Mouse (Mus musculus) midbrain, embryonic 12.5 days (tissue): Measurements from ENCODE around the gene Decr2. TPM values are rescaled to one million over a fixed set of nuclear protein-coding genes. Genes with fewer than 3 reads are reported as not detected.
"Not testable (repeated sequence)": the region's sequence is repeated elsewhere in the genome, so short reads cannot be mapped to it uniquely, and the experiment has no call there.

ENCODE experiments used
- ATAC-seq: fragments of 200-750 bp; cut with Nextera tagmentation; 2 replicates; pipeline ENCODE4 v1.8.0; 2017; ENCODE audit warnings: low read depth, moderate TSS enrichment, moderate library complexity; ENCODE audit not compliant: low FRiP score
- H3K27ac ChIP-seq: fragments of 300-500 bp; sonication (generic); replicated peaks from 2 replicates; pipeline ENCODE4 v1.5.1; 2016; ENCODE audit warnings: mild to moderate bottlenecking
- H3K27me3 ChIP-seq: fragments of 300-500 bp; sonication (generic); 2 replicates; pipeline ENCODE4 v1.6.1; 2016; ENCODE audit warnings: mild to moderate bottlenecking
- H3K36me3 ChIP-seq: fragments of 300-500 bp; sonication (generic); 2 replicates; pipeline ENCODE4 v1.6.1; 2016
- H3K4me1 ChIP-seq: fragments of 300-500 bp; sonication (generic); 2 replicates; pipeline ENCODE4 v1.6.1; 2016
- H3K4me2 ChIP-seq: fragments of 300-500 bp; sonication (generic); replicated peaks from 2 replicates; pipeline ENCODE4 v1.6.1; 2016; ENCODE audit warnings: mild to moderate bottlenecking, moderate library complexity
- H3K4me3 ChIP-seq: fragments of 300-500 bp; sonication (generic); 2 replicates; pipeline ENCODE4 v1.5.1; 2016; ENCODE audit warnings: mild to moderate bottlenecking
- H3K9ac ChIP-seq: fragments of 300-500 bp; sonication (generic); replicated peaks from 2 replicates; pipeline ENCODE4 v1.6.1; 2016; ENCODE audit warnings: mild to moderate bottlenecking, moderate library complexity
- H3K9me3 ChIP-seq: fragments of 300-500 bp; sonication (generic); 2 replicates; pipeline ENCODE4 v1.6.1; 2016; ENCODE audit warnings: mild to moderate bottlenecking
- WGBS: fragments of 180-500 bp; shearing (Covaris S2); methylation state at CpG from one replicate; pipeline ENCODE4 v1.1.7; 2016; 5-methylcytosine and 5-hydroxymethylcytosine counted together
- polyA plus RNA-seq: library from polyadenylated mRNA; unstranded; fragments of >200 nt; fragmentation: Nextera tagmentation; extraction: Ambion mirVana; gene quantifications from 2 replicates; pipeline ENCODE4 v1.2.1, GENCODE M21; 2016

The Decr2 gene
- polyA plus RNA-seq, 1 experiment from 2014 or later, result 27.7 TPM

DNA sequence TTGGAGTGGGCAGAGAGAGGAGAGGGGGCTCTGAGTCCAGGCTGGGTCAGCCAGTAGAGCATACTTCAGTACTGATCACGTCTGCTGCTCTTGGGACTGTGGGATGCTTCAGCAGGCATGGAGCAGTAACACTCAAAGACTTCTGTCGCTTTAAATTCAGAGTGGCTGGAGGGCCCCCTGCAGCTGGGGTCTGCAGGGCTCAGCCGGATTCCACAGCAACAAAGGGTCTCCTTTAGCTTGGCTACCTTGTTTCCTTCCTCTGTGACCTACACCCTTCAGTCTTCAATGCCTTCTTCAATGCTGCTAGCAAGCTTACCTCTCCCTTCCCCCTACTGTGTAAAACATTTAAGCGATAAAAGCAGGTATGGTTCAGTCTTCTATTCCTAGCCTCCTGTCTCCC is 20.9 kb upstream of the Decr2 start:
- Histone ChIP-seq H3K4me2 (no peak overlapping the region), H3K9me3 (no peaks in the 10 kb centered on the region), H3K27ac (no peak overlapping the region), H3K4me3 (no peak overlapping the region), H3K9ac (no peak overlapping the region), H3K36me3 (no peaks in the 10 kb centered on the region), H3K4me1 (peaks cover 21% of the 10 kb centered on the region), H3K27me3 (peaks cover 63% of the 10 kb centered on the region)
- WGBS, result 2% methylated on average over 4 of the region's 4 CpGs
- no peak for ATAC-seq

DNA sequence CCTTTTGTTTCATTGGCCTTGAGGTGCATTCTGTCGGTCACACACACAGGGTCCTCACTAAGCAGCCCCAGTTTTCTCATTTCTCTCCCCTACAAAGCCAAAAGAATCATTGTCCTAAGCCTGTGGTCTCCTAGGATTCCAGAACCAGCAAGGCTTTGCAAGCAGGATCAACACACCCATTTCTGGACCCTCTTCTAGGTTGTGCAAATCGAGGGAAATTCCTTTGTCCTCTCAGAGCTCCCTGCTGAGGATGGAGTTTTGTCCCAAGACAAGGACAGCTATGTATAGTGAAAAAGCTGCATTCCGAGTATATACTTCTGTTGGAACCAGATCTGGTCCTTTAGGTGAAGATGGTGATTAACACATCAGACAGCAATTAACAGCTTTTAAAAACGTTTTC is 20.0 kb upstream of the Decr2 start:
- no peak overlapping the region for H3K27ac ChIP-seq
- peaks cover 21% of the 10 kb centered on the region for H3K4me1 ChIP-seq
- peaks cover 54% of the 10 kb centered on the region for H3K27me3 ChIP-seq
- ATAC-seq, result no peak
- no peak overlapping the region for H3K9ac ChIP-seq
- no peak overlapping the region for H3K4me3 ChIP-seq
- WGBS, result 19% methylated on average over 4 of the region's 4 CpGs
- no peaks in the 10 kb centered on the region for H3K36me3 ChIP-seq
- H3K4me2 ChIP-seq, result no peak overlapping the region
- H3K9me3 ChIP-seq, result no peaks in the 10 kb centered on the region

DNA sequence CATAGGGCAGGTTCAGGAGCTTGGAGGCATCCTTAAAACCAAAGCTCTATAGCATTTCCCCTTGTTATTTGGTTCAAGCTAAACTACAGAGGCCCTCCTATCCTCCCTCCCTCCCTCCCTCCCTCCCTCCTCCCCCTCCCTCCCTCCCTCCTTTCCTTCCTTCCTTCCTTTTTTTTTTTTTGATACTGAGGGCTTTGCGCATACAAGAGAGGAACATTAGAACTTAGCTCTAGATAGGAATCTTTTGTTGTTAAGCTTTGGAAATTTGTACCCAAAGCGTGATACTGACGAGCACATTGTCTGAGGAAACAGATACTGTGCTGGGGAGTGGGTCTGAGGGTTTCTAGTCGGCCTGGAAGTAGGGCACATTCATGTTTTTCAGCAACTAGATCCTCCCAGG is 15.5 kb upstream of the Decr2 start:
- no peaks in the 10 kb centered on the region for H3K36me3 ChIP-seq
- H3K4me2 ChIP-seq, result no peak overlapping the region
- no peak overlapping the region for H3K4me3 ChIP-seq
- H3K9ac ChIP-seq, result no peak overlapping the region
- no peaks in the 10 kb centered on the region for H3K9me3 ChIP-seq
- WGBS, result 77% methylated on average over 4 of the region's 4 CpGs
- H3K4me1 ChIP-seq, result peaks cover 1% of the 10 kb centered on the region
- peaks cover 9% of the 10 kb centered on the region for H3K27me3 ChIP-seq
- no peak for ATAC-seq
- no peak overlapping the region for H3K27ac ChIP-seq

DNA sequence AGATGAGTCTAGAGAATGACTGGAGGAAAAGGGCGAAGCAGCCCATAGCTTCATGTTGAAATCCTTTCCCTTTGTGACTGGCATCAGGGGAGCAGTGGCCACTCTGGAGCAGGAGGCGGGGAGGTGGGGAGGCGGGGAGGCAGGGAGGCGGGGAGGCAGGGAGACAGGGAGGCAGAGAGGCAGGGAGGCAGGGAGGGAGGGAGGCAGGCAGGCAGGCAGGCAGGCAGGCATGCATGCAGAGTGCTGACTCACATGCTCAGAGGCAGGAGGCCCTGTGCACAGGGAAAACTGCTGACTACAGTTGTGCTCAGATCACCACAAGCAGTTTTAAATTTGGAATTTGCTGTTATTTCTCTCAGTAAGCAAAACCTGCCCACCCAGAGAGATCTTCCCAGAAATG is 11.3 kb upstream of the Decr2 start:
- no peak overlapping the region for H3K27ac ChIP-seq
- no peaks in the 10 kb centered on the region for H3K4me1 ChIP-seq
- no peak overlapping the region for H3K4me2 ChIP-seq
- no peak for ATAC-seq
- H3K27me3 ChIP-seq, result no peaks in the 10 kb centered on the region
- no peaks in the 10 kb centered on the region for H3K9me3 ChIP-seq
- 63% methylated on average over 3 of the region's 4 CpGs for WGBS
- H3K36me3 ChIP-seq, result no peaks in the 10 kb centered on the region
- H3K4me3 ChIP-seq, result no peak overlapping the region
- no peak overlapping the region for H3K9ac ChIP-seq

DNA sequence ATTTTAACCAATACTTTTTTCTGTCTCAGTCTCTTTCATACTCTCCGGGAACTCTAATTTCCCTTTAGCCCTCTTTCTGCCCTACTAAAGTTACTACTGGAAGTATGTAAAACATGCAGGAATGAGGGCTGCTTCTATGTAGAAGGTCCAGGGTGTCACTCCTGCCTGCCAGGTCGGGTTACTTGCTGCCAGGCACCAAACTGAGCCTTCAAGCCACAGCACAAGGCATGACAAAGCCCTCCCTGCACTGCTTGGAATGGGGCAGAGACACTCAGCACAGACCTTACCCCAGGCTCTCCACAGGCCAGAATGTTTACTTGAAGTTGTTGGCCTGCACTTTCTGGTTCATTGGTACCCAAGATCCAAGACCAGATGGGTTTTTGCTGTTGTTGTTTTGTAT is 10.0 kb upstream of the Decr2 start:
- 30% methylated on average over 2 of the region's 2 CpGs for WGBS
- H3K36me3 ChIP-seq, result no peaks in the 10 kb centered on the region
- H3K4me3 ChIP-seq, result no peak overlapping the region
- H3K4me2 ChIP-seq, result no peak overlapping the region
- H3K4me1 ChIP-seq, result peaks cover 3% of the 10 kb centered on the region; the same call in 1 of the 2 replicates
- no peaks in the 10 kb centered on the region for H3K27me3 ChIP-seq
- no peaks in the 10 kb centered on the region for H3K9me3 ChIP-seq
- no peak overlapping the region for H3K9ac ChIP-seq
- no peak for ATAC-seq
- no peak overlapping the region for H3K27ac ChIP-seq

DNA sequence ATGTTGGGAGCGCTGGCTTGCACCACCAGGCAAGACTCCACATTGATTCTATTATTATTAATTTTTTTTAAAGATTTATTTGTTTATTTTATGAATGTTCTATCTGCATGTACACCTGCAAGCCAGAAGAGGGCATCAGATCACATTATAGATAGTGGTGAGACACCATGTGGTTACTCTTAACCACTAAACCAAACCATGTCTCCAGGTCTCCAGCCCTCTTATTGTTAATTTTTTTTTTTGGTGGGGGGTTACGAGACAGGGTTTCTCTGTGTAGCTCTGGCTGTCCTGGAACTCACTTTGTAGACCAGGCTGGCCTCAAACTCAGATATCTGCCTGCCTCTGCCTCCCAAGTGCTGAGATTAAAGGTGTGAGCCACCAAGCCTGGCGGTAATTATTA is 9.2 kb upstream of the Decr2 start:
- WGBS, result 62% methylated on average over 3 of the region's 3 CpGs
- not testable (repeated sequence) for ATAC-seq, H3K27me3 ChIP-seq

DNA sequence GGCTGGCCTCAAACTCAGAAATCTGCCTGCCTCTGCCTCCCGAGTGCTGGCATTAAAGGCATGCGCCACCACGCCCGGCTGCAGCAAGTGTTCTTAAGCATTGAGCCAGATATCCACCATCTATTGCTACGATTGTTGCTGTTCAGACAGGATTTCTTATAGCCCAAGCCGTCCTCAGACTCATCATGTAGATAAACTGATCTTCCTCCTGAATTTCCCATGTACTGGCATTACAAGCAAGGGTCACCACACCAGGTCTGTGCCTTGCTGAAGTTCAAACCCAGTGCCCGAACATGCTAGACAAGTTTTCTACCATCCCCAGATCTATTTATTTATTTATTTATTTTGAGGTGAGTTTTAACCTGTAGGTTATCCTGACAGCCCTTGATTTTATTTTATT is 8.3 kb upstream of the Decr2 start:
- 92% methylated on average over 7 of the region's 7 CpGs for WGBS
- no peaks in the 10 kb centered on the region for H3K27me3 ChIP-seq

More for the DNA sequence above, 9.2 kb upstream of the Decr2 start:
- not testable (repeated sequence) for H3K36me3 ChIP-seq, H3K4me2 ChIP-seq, H3K9me3 ChIP-seq, H3K27ac ChIP-seq, H3K9ac ChIP-seq, H3K4me3 ChIP-seq
- H3K4me1 ChIP-seq, result peaks cover 12% of the 10 kb centered on the region

DNA sequence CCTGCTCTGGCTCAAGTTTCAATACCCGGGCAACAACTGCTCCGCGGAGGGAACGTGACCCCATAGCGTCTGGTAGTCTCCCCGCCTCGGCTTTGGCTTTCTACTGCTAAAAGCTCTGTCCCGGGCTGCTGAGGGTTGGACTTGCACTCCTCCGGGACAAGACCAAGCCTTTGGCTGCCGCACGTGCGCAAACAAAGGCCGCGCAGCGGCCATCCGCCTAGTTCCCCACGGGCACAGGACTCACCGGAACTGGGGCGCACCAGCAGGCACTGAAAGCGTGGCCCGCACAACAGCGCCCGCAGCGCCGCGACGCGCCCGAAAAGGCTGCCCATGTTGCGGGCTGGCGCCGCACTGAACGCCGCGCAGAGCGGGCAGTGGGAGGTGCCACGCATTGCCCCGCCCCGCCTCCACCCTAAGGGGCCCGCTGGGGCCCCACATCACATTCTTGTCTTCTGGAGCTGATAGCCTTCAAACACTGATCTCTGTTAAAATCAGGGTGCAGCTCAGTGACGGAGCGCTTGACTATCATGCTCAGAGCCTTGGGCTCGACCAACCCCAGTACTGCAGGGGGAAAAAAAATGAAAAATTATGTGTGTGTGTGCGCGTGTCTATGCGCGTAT is 5.1 kb upstream of the Decr2 start, which contains the start of gene Nme4:
Nme4 (minus strand) TSS at position 482 of the 620 bp plus-strand sequence.
- H3K27me3 ChIP-seq, result no peaks in the 10 kb centered on the region
- H3K4me1 ChIP-seq, result peaks cover 14% of the 10 kb centered on the region
- peaks cover 14% of the 10 kb centered on the region for H3K36me3 ChIP-seq
- H3K9ac ChIP-seq, result peak within 1 kb of the TSS; percentile 78
- H3K4me3 ChIP-seq, result peak within 1 kb of the TSS; percentile 60
- H3K27ac ChIP-seq, result peak within 1 kb of the TSS; percentile 63; the same call in 1 of the 2 replicates
- H3K4me2 ChIP-seq, result peak within 1 kb of the TSS; percentile 69
- 3% methylated on average over 47 of the region's 47 CpGs for WGBS
- peak; percentile 78 for ATAC-seq
- no peaks in the 10 kb centered on the region for H3K9me3 ChIP-seq

More for the DNA sequence above, 8.3 kb upstream of the Decr2 start:
- no peak overlapping the region for H3K27ac ChIP-seq
- H3K9me3 ChIP-seq, result no peaks in the 10 kb centered on the region
- H3K4me3 ChIP-seq, result no peak overlapping the region
- H3K4me2 ChIP-seq, result no peak overlapping the region
- peaks cover 14% of the 10 kb centered on the region for H3K4me1 ChIP-seq
- no peak overlapping the region for H3K9ac ChIP-seq
- no peak for ATAC-seq
- H3K36me3 ChIP-seq, result no peaks in the 10 kb centered on the region

DNA sequence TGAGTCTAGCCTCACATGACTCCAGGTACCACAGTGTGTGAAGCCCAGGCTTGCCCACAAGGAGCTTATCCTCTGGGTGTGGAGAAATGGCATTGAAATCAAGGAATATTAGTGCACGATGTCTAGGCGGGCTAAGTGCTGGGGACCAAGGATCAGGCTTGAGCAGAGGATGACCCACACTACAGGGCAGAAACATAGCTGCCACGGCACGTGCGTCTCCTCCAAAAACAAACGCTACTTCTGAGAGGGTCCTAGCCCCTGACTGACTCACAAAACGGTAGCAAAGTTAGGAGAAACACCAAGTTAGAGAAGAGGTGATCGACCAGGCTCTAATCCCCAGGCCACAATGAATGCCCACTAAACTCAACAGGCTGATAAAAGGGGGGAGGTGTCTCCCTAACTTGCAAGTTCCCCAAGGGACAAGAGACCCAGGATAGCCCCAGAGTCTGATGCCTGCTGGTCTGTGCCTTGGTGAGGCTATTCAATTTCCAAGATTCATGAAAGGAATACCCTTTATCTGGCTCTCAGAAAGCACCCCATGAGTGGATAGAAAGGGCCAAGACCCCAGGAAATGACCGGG is 4.5 kb upstream of the Decr2 start:
- peaks cover 19% of the 10 kb centered on the region for H3K4me1 ChIP-seq
- 31% methylated on average over 9 of the region's 9 CpGs for WGBS
- peak overlapping the region; percentile 69 for H3K4me2 ChIP-seq
- peak overlapping the region; percentile 78 for H3K9ac ChIP-seq
- peak overlapping the region; percentile 60 for H3K4me3 ChIP-seq
- 0 out of 2 replicates have a peak overlapping the region, but pooled peaks have one; percentile 63 for H3K27ac ChIP-seq
- peaks cover 14% of the 10 kb centered on the region for H3K36me3 ChIP-seq
- no peaks in the 10 kb centered on the region for H3K9me3 ChIP-seq
- H3K27me3 ChIP-seq, result no peaks in the 10 kb centered on the region
- ATAC-seq, result no peak

DNA sequence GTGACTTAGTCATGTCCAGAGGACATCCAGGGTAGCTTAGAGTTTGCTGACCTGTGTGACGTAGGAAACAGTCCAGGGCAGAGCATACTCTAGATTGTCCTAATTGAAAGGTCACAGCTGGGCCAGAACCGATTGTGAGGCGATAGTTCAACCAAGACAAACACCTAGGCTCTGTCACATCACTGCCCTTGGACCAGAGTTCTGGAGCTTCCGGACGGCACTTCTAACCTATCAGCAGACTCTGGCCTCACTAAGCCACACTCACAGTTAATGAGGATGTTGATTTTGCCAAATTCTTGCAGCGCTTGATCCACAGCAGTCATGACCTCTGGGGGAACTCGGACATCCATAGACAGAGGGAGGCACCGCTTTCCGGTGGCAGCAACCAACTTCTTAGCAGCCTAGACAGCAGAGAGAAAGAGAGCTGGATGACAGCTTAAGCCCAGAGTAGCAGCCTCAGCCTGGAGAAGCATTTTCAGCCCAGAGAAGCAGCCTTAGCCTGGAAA is 3.0 kb downstream of the Decr2 start:
- Histone ChIP-seq H3K27me3 (no peaks in the 10 kb centered on the region), H3K27ac (no peak overlapping the region), H3K4me3 (no peak overlapping the region), H3K9me3 (no peaks in the 10 kb centered on the region), H3K4me2 (no peak overlapping the region), H3K4me1 (peaks cover 6% of the 10 kb centered on the region), H3K36me3 (peaks cover 7% of the 10 kb centered on the region), H3K9ac (no peak overlapping the region)
- no peak for ATAC-seq
- WGBS, result 87% methylated on average over 9 of the region's 9 CpGs

DNA sequence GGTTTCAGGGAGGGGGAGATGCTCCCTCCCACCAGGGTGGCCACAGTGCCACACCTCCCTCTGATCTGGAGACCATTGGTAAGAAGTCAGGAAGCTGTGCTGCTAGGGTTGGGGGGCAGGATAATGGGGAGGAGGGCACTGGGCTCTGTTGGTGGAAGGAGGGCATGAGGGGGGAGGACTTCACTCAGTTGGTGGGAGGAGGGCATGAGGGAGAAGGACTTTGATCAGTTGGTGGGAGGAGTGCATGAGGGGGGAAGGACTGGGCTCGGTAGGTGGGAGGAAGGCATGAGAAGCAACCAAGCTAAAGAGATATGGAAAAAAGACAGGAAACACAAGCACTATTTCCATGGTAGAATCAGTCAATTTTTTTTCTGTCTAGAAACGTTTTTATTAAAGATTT is 9.3 kb downstream of the Decr2 start:
- no peak overlapping the region for H3K4me3 ChIP-seq
- 41% methylated on average over 2 of the region's 2 CpGs for WGBS
- H3K9ac ChIP-seq, result no peak overlapping the region
- no peaks in the 10 kb centered on the region for H3K27me3 ChIP-seq
- H3K4me2 ChIP-seq, result no peak overlapping the region
- H3K27ac ChIP-seq, result no peak overlapping the region
- no peaks in the 10 kb centered on the region for H3K4me1 ChIP-seq
- no peaks in the 10 kb centered on the region for H3K9me3 ChIP-seq
- no peak for ATAC-seq
- peaks cover 5% of the 10 kb centered on the region; the same call in 1 of the 2 replicates for H3K36me3 ChIP-seq

DNA sequence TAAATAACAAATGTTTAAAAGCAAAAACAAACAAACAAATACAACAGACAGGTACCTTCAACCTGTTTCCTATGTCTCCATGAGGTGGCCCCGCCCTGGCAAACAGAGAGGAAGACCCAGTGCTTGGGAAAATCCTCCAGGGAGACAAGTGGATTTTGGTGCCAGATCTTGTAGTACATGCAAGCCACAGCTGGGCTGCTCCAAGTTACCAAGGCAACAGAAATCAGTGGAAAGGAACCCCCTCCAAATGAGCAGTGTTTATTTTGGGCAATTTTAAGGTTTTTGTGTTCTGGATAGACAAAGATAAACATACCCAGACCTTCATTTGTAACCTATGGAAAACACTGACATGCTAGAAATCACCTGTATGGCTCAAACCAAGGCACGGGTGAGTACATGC is 11.3 kb downstream of the Decr2 start:
- 84% methylated on average over 2 of the region's 2 CpGs for WGBS
- H3K27me3 ChIP-seq, result no peaks in the 10 kb centered on the region
- no peak overlapping the region for H3K27ac ChIP-seq
- H3K4me3 ChIP-seq, result no peak overlapping the region
- no peaks in the 10 kb centered on the region for H3K4me1 ChIP-seq
- no peak overlapping the region for H3K4me2 ChIP-seq
- H3K9ac ChIP-seq, result no peak overlapping the region
- H3K36me3 ChIP-seq, result 0 out of 2 replicates have a peak, but pooled peaks cover 5% of the 10 kb centered on the region
- no peaks in the 10 kb centered on the region for H3K9me3 ChIP-seq
- ATAC-seq, result no peak
